Mouse (Mus musculus): Measurements from ENCODE around the gene Npr3. TPM values are rescaled to one million over a fixed set of nuclear protein-coding genes. Genes with fewer than 3 reads are reported as not detected.
"Not testable (repeated sequence)": the region's sequence is repeated elsewhere in the genome, so short reads cannot be mapped to it uniquely, and the experiment has no call there.

The Npr3 gene
- total RNA-seq, 2 experiments from 2014 or later: 4.0 to 9.1 TPM

GRCm38 (mm10) chr15:11877273-11877672 is 29.8 kb downstream of the Npr3 start:
- intact Hi-C loops (cut with DNase I): no loop called here
- no peak overlapping the region; the same call in 1 of the 2 replicates for H3K27ac ChIP-seq
- no peak for DNase-seq
- no peak for TF ChIP-seq CTCF (IDR thresholded peaks at IDR 0.05)
- H3K4me3 ChIP-seq: no peak overlapping the region

- Histone ChIP-seq H3K4me3 (no peak overlapping the region), H3K27ac (no peak overlapping the region)
- no peak for TF ChIP-seq CTCF (IDR thresholded peaks at IDR 0.05)
- DNase-seq: no peak
- intact Hi-C loops (cut with DNase I): no loop called here
Measured at GRCm38 (mm10) chr15:11866918-11867317, 40.2 kb downstream of the Npr3 start.

GRCm38 (mm10) chr15:11863540-11863818 is 43.6 kb downstream of the Npr3 start:
- TF ChIP-seq CTCF (IDR thresholded peaks at IDR 0.05): no peak
- no peak for DNase-seq
- intact Hi-C loops (cut with DNase I): no loop called here
- H3K4me3 ChIP-seq: no peak overlapping the region
- H3K27ac ChIP-seq: no peak overlapping the region

GRCm38 (mm10) chr15:11862785-11863539 is 44.1 kb downstream of the Npr3 start:
- Histone ChIP-seq H3K27ac (no peak overlapping the region), H3K4me3 (no peak overlapping the region)
- DNase-seq: no peak
- intact Hi-C loops (cut with DNase I): no loop called here
- no peak for TF ChIP-seq CTCF (IDR thresholded peaks at IDR 0.05)

- DNase-seq: no peak
- intact Hi-C loops (cut with DNase I): no loop called here
- TF ChIP-seq CTCF (IDR thresholded peaks at IDR 0.05): no peak
- Histone ChIP-seq H3K4me3 (no peak overlapping the region), H3K27ac (no peak overlapping the region)
Measured at GRCm38 (mm10) chr15:11862253-11862652, 44.8 kb downstream of the Npr3 start.

- intact Hi-C loops (cut with DNase I): no loop called here
- TF ChIP-seq CTCF (IDR thresholded peaks at IDR 0.05): no peak
- no peak for DNase-seq
- H3K4me3 ChIP-seq: no peak overlapping the region
- no peak overlapping the region for H3K27ac ChIP-seq
Measured at GRCm38 (mm10) chr15:11860259-11860658, 46.8 kb downstream of the Npr3 start.

GRCm38 (mm10) chr15:11859829-11860228 is 47.3 kb downstream of the Npr3 start:
- Histone ChIP-seq H3K4me3 (no peak overlapping the region), H3K27ac (no peak overlapping the region)
- intact Hi-C loops (cut with DNase I): no loop called here
- no peak for DNase-seq
- TF ChIP-seq CTCF (IDR thresholded peaks at IDR 0.05): no peak

GRCm38 (mm10) chr15:11858411-11858810 is 48.7 kb downstream of the Npr3 start:
- no peak for DNase-seq
- Histone ChIP-seq H3K27ac (no peak overlapping the region), H3K4me3 (no peak overlapping the region)
- TF ChIP-seq CTCF (IDR thresholded peaks at IDR 0.05): no peak
- intact Hi-C loops (cut with DNase I): no loop called here

GRCm38 (mm10) chr15:11845204-11846062 is 61.7 kb downstream of the Npr3 start:
- no peak for DNase-seq
- no peak for TF ChIP-seq CTCF (IDR thresholded peaks at IDR 0.05)
- no peak overlapping the region for H3K27ac ChIP-seq
- H3K4me3 ChIP-seq: no peak overlapping the region
- intact Hi-C loops (cut with DNase I): no loop called here

- TF ChIP-seq CTCF (IDR thresholded peaks at IDR 0.05): no peak
- Histone ChIP-seq H3K27ac (no peak overlapping the region), H3K4me3 (no peak overlapping the region)
- no peak for DNase-seq
- intact Hi-C loops (cut with DNase I): no loop called here
Measured at GRCm38 (mm10) chr15:11844115-11844514, 63.0 kb downstream of the Npr3 start.

GRCm38 (mm10) chr15:11841828-11842227 is 65.3 kb downstream of the Npr3 start:
- no peak for DNase-seq
- TF ChIP-seq CTCF (IDR thresholded peaks at IDR 0.05): no peak
- intact Hi-C loops (cut with DNase I): no loop called here
- Histone ChIP-seq H3K4me3 (no peak overlapping the region), H3K27ac (no peak overlapping the region)

GRCm38 (mm10) chr15:11835913-11836312 is 71.2 kb downstream of the Npr3 start:
- DNase-seq: no peak
- Histone ChIP-seq H3K4me3 (no peak overlapping the region), H3K27ac (no peak overlapping the region)
- TF ChIP-seq CTCF (IDR thresholded peaks at IDR 0.05): no peak
- intact Hi-C loops (cut with DNase I): no loop called here

GRCm38 (mm10) chr15:11822347-11822746 is 84.7 kb downstream of the Npr3 start:
- intact Hi-C loops (cut with DNase I); DNase-seq; H3K27ac ChIP-seq; H3K4me3 ChIP-seq: not testable (repeated sequence)
